Mouse (Mus musculus): Measurements from ENCODE around the gene Slc3a2. TPM values are rescaled to one million over a fixed set of nuclear protein-coding genes. Genes with fewer than 3 reads are reported as not detected.
A peak's percentile ranks its signal among the peaks of the same experiment; 100 is the strongest.

Gene Slc3a2
- polyA plus RNA-seq, 1 experiment: 41.0 TPM

GRCm38 (mm10) chr19:8665746-8666145, 57.4 kb downstream of the Slc3a2 start:
- Histone ChIP-seq H3K4me1 (ENCODE audit: control insufficient read depth, insufficient read depth, insufficient read length, low read length) (no peaks in the 10 kb centered on the region; the same call in 1 of the 2 replicates), H3K4me3 (ENCODE audit: insufficient read depth, low read depth, low read length) (no peak overlapping the region), H3K27ac (replicated peaks; ENCODE audit: low read depth, low read length) (no peak overlapping the region)

- H3K4me1 ChIP-seq (ENCODE audit: control insufficient read depth, insufficient read depth, insufficient read length, low read length): no peaks in the 10 kb centered on the region; the same call in 1 of the 2 replicates
- H3K4me3 ChIP-seq (ENCODE audit: insufficient read depth, low read depth, low read length): no peak overlapping the region
- H3K27ac ChIP-seq (replicated peaks; ENCODE audit: low read depth, low read length): no peak overlapping the region
Measured at GRCm38 (mm10) chr19:8664859-8665258, 58.3 kb downstream of the Slc3a2 start.

GRCm38 (mm10) chr19:8663911-8664421, 59.2 kb downstream of the Slc3a2 start:
- no peak overlapping the region for H3K27ac ChIP-seq (replicated peaks; ENCODE audit: low read depth, low read length)
- no peak overlapping the region for H3K4me3 ChIP-seq (ENCODE audit: insufficient read depth, low read depth, low read length)
- H3K4me1 ChIP-seq (ENCODE audit: control insufficient read depth, insufficient read depth, insufficient read length, low read length): no peaks in the 10 kb centered on the region; the same call in 1 of the 2 replicates

- Histone ChIP-seq H3K4me3 (ENCODE audit: insufficient read depth, low read depth, low read length) (no peak within 1 kb of the TSS), H3K4me1 (ENCODE audit: control insufficient read depth, insufficient read depth, insufficient read length, low read length) (no peaks in the 10 kb centered on the region; the same call in 1 of the 2 replicates), H3K27ac (replicated peaks; ENCODE audit: low read depth, low read length) (no peak within 1 kb of the TSS)
Measured at GRCm38 (mm10) chr19:8663360-8663839, 59.8 kb downstream of the Slc3a2 start, which contains the start of gene Chrm1. TSS of gene Chrm1 (plus strand) at chr19:8663789.

GRCm38 (mm10) chr19:8662337-8662736, 60.8 kb downstream of the Slc3a2 start:
- Histone ChIP-seq H3K4me1 (ENCODE audit: control insufficient read depth, insufficient read depth, insufficient read length, low read length) (no peaks in the 10 kb centered on the region; the same call in 1 of the 2 replicates), H3K27ac (replicated peaks; ENCODE audit: low read depth, low read length) (no peak overlapping the region), H3K4me3 (ENCODE audit: insufficient read depth, low read depth, low read length) (peak overlapping the region; percentile 25; the same call in 1 of the 2 replicates)

GRCm38 (mm10) chr19:8661821-8662307, 61.3 kb downstream of the Slc3a2 start:
- peaks cover 2% of the 10 kb centered on the region for H3K4me1 ChIP-seq (ENCODE audit: control insufficient read depth, insufficient read depth, insufficient read length, low read length)
- H3K27ac ChIP-seq (replicated peaks; ENCODE audit: low read depth, low read length): no peak overlapping the region

More at GRCm38 (mm10) chr19:8661821-8662307, 61.3 kb downstream of the Slc3a2 start:
- peak overlapping the region; percentile 25 for H3K4me3 ChIP-seq (ENCODE audit: insufficient read depth, low read depth, low read length)

Other genes starting within 250 kb of the Slc3a2 start
- gene Slc22a8, start 132.1 kb downstream of the Slc3a2 start, polyA plus RNA-seq (2012; ENCODE audit: insufficient read depth, insufficient read length, missing spikeins): not detected in 2 replicates
- gene Slc22a6, start 105.3 kb downstream of the Slc3a2 start, polyA plus RNA-seq (2012; ENCODE audit: insufficient read depth, insufficient read length, missing spikeins): not detected in 2 replicates
- not detected in 2 replicates for gene Chrm1, start 59.6 kb downstream of the Slc3a2 start, polyA plus RNA-seq (2012; ENCODE audit: insufficient read depth, insufficient read length, missing spikeins)
- gene Wdr74, start 12.5 kb upstream of the Slc3a2 start, polyA plus RNA-seq (2012; ENCODE audit: insufficient read depth, insufficient read length, missing spikeins): 28.2 and 31.8 TPM in 2 replicates
- gene 1700092M07Rik, start 17.3 kb upstream of the Slc3a2 start, polyA plus RNA-seq (2012; ENCODE audit: insufficient read depth, insufficient read length, missing spikeins): not detected in 2 replicates
- gene Stx5a, start 18.0 kb upstream of the Slc3a2 start, polyA plus RNA-seq (2012; ENCODE audit: insufficient read depth, insufficient read length, missing spikeins): 30.7 and 43.6 TPM in 2 replicates
- gene Nxf1, start 33.7 kb upstream of the Slc3a2 start, polyA plus RNA-seq (2012; ENCODE audit: insufficient read depth, insufficient read length, missing spikeins): 51.6 and 58.1 TPM in 2 replicates
- 140 and 154 TPM in 2 replicates for gene Tmem223, start 47.6 kb upstream of the Slc3a2 start, polyA plus RNA-seq (2012; ENCODE audit: insufficient read depth, insufficient read length, missing spikeins)
- gene Tmem179b, start 51.1 kb upstream of the Slc3a2 start, polyA plus RNA-seq (2012; ENCODE audit: insufficient read depth, insufficient read length, missing spikeins): 34.0 and 34.8 TPM in 2 replicates
- 4.2 and 8.6 TPM in 2 replicates for gene Taf6l, start 63.0 kb upstream of the Slc3a2 start, polyA plus RNA-seq (2012; ENCODE audit: insufficient read depth, insufficient read length, missing spikeins)
- gene Polr2g, start 75.2 kb upstream of the Slc3a2 start, polyA plus RNA-seq (2012; ENCODE audit: insufficient read depth, insufficient read length, missing spikeins): 68.9 and 71.7 TPM in 2 replicates
- 1.2 and 2.8 TPM in 2 replicates for gene Zbtb3, start 79.2 kb upstream of the Slc3a2 start, polyA plus RNA-seq (2012; ENCODE audit: insufficient read depth, insufficient read length, missing spikeins)
- gene Ttc9c, start 96.0 kb upstream of the Slc3a2 start, polyA plus RNA-seq (2012; ENCODE audit: insufficient read depth, insufficient read length, missing spikeins): 27.1 and 28.9 TPM in 2 replicates
- gene Hnrnpul2, start 96.6 kb upstream of the Slc3a2 start, polyA plus RNA-seq (2012; ENCODE audit: insufficient read depth, insufficient read length, missing spikeins): 31.0 and 31.1 TPM in 2 replicates
- gene AC129217.1, start 106.4 kb upstream of the Slc3a2 start, polyA plus RNA-seq (2012; ENCODE audit: insufficient read depth, insufficient read length, missing spikeins): 17.2 and 39.8 TPM in 2 replicates
- 212 and 233 TPM in 2 replicates for gene Bscl2, start 114.1 kb upstream of the Slc3a2 start, polyA plus RNA-seq (2012; ENCODE audit: insufficient read depth, insufficient read length, missing spikeins)
- gene Gng3, start 115.8 kb upstream of the Slc3a2 start, polyA plus RNA-seq (2012; ENCODE audit: insufficient read depth, insufficient read length, missing spikeins): not detected in 2 replicates
- 3.3 and 10.5 TPM in 2 replicates for gene Lrrn4cl, start 127.4 kb upstream of the Slc3a2 start, polyA plus RNA-seq (2012; ENCODE audit: insufficient read depth, insufficient read length, missing spikeins)
- 188 and 228 TPM in 2 replicates for gene Ubxn1, start 148.1 kb upstream of the Slc3a2 start, polyA plus RNA-seq (2012; ENCODE audit: insufficient read depth, insufficient read length, missing spikeins)
- 88.3 and 93.3 TPM in 2 replicates for gene Uqcc3, start 157.6 kb upstream of the Slc3a2 start, polyA plus RNA-seq (2012; ENCODE audit: insufficient read depth, insufficient read length, missing spikeins)
- 11.9 and 20.2 TPM in 2 replicates for gene Lbhd1, start 160.4 kb upstream of the Slc3a2 start, polyA plus RNA-seq (2012; ENCODE audit: insufficient read depth, insufficient read length, missing spikeins)
- gene Gm49403, start 160.6 kb upstream of the Slc3a2 start, polyA plus RNA-seq (2012; ENCODE audit: insufficient read depth, insufficient read length, missing spikeins): not detected in 2 replicates
- gene 1810009A15Rik, start 165.5 kb upstream of the Slc3a2 start, polyA plus RNA-seq (2012; ENCODE audit: insufficient read depth, insufficient read length, missing spikeins): 36.6 and 59.8 TPM in 2 replicates
- 6.2 TPM in 1 of 2 replicates, not detected in the other for gene Gm49416, start 165.6 kb upstream of the Slc3a2 start, polyA plus RNA-seq (2012; ENCODE audit: insufficient read depth, insufficient read length, missing spikeins)
- gene Ints5, start 169.6 kb upstream of the Slc3a2 start, polyA plus RNA-seq (2012; ENCODE audit: insufficient read depth, insufficient read length, missing spikeins): 4.8 and 5.9 TPM in 2 replicates
- gene Ganab, start 174.7 kb upstream of the Slc3a2 start, polyA plus RNA-seq (2012; ENCODE audit: insufficient read depth, insufficient read length, missing spikeins): 49.7 and 56.8 TPM in 2 replicates
- 30.2 and 30.8 TPM in 2 replicates for gene B3gat3, start 197.0 kb upstream of the Slc3a2 start, polyA plus RNA-seq (2012; ENCODE audit: insufficient read depth, insufficient read length, missing spikeins)
- gene Rom1, start 206.0 kb upstream of the Slc3a2 start, polyA plus RNA-seq (2012; ENCODE audit: insufficient read depth, insufficient read length, missing spikeins): 4.5 and 11.4 TPM in 2 replicates
- 11.6 and 12.9 TPM in 2 replicates for gene Eml3, start 206.2 kb upstream of the Slc3a2 start, polyA plus RNA-seq (2012; ENCODE audit: insufficient read depth, insufficient read length, missing spikeins)
- 28.2 and 30.6 TPM in 2 replicates for gene Mta2, start 218.5 kb upstream of the Slc3a2 start, polyA plus RNA-seq (2012; ENCODE audit: insufficient read depth, insufficient read length, missing spikeins)
- 6.9 and 7.5 TPM in 2 replicates for gene Tut1, start 230.5 kb upstream of the Slc3a2 start, polyA plus RNA-seq (2012; ENCODE audit: insufficient read depth, insufficient read length, missing spikeins)
- 134 and 135 TPM in 2 replicates for gene Eef1g, start 243.7 kb upstream of the Slc3a2 start, polyA plus RNA-seq (2012; ENCODE audit: insufficient read depth, insufficient read length, missing spikeins)

All from brown adipose tissue, adult 24 weeks (tissue).